Mouse (Mus musculus): ENCODE results near the gene Gcnt4. TPM values are rescaled to one million over a fixed set of nuclear protein-coding genes. Genes with fewer than 3 reads are reported as not detected.

Gene Gcnt4
- polyA plus RNA-seq, 1 experiment from 2014 or later, result 0.96 TPM

GRCm38 (mm10) chr13:96961366-96962157 is 37.1 kb downstream of the Gcnt4 start:
- H3K27ac ChIP-seq (replicated peaks), result no peak overlapping the region
- H3K4me3 ChIP-seq (ENCODE audit: low read depth, low read length), result no peak overlapping the region
- no peaks in the 10 kb centered on the region for H3K27me3 ChIP-seq (ENCODE audit: control insufficient read depth, insufficient read depth, low read length)
- WGBS, result 80% methylated on average over 9 of the region's 9 CpGs
- H3K4me1 ChIP-seq (replicated peaks; ENCODE audit: control insufficient read depth, insufficient read depth), result no peaks in the 10 kb centered on the region
- H3K36me3 ChIP-seq (ENCODE audit: control insufficient read depth, insufficient read depth, low read length), result no peaks in the 10 kb centered on the region
- H3K9me3 ChIP-seq (ENCODE audit: control insufficient read depth, low read length), result no peaks in the 10 kb centered on the region
- no peak overlapping the region for H3K4me2 ChIP-seq (replicated peaks; ENCODE audit: low read depth)
- DNase-seq (ENCODE audit: low spot score) (no peak), ATAC-seq (ENCODE audit: low FRiP score, low TSS enrichment) (no peak)
- no peak overlapping the region for H3K9ac ChIP-seq (ENCODE audit: low read length)
- no peak for TF ChIP-seq EP300 (optimal IDR thresholded peaks at IDR 0.05)
- no peak for TF ChIP-seq CTCF (IDR thresholded peaks at IDR 0.05; ENCODE audit: low read depth)

- H3K4me2 ChIP-seq (replicated peaks; ENCODE audit: low read depth), result no peak overlapping the region
- H3K9me3 ChIP-seq (ENCODE audit: control insufficient read depth, low read length), result no peaks in the 10 kb centered on the region
- 51% methylated on average over 5 of the region's 5 CpGs for WGBS
- DNase-seq (ENCODE audit: low spot score), result peak; percentile 77
- H3K4me3 ChIP-seq (ENCODE audit: low read depth, low read length), result no peak overlapping the region
- H3K27ac ChIP-seq (replicated peaks), result no peak overlapping the region
- TF ChIP-seq EP300 (optimal IDR thresholded peaks at IDR 0.05), result no peak
- no peak for TF ChIP-seq CTCF (IDR thresholded peaks at IDR 0.05; ENCODE audit: low read depth)
- ATAC-seq (ENCODE audit: low FRiP score, low TSS enrichment), result peak; percentile 99
- no peaks in the 10 kb centered on the region for H3K36me3 ChIP-seq (ENCODE audit: control insufficient read depth, insufficient read depth, low read length)
- H3K4me1 ChIP-seq (replicated peaks; ENCODE audit: control insufficient read depth, insufficient read depth), result no peaks in the 10 kb centered on the region
- H3K27me3 ChIP-seq (ENCODE audit: control insufficient read depth, insufficient read depth, low read length), result no peaks in the 10 kb centered on the region
- H3K9ac ChIP-seq (ENCODE audit: low read length), result no peak overlapping the region
Observed at GRCm38 (mm10) chr13:96962801-96963200, 38.3 kb downstream of the Gcnt4 start.

- Histone ChIP-seq H3K4me2 (replicated peaks; ENCODE audit: low read depth) (no peak overlapping the region), H3K36me3 (ENCODE audit: control insufficient read depth, insufficient read depth, low read length) (no peaks in the 10 kb centered on the region), H3K9ac (ENCODE audit: low read length) (no peak overlapping the region), H3K4me1 (replicated peaks; ENCODE audit: control insufficient read depth, insufficient read depth) (no peaks in the 10 kb centered on the region), H3K27me3 (ENCODE audit: control insufficient read depth, insufficient read depth, low read length) (no peaks in the 10 kb centered on the region), H3K27ac (replicated peaks) (no peak overlapping the region), H3K4me3 (ENCODE audit: low read depth, low read length) (no peak overlapping the region), H3K9me3 (ENCODE audit: control insufficient read depth, low read length) (no peaks in the 10 kb centered on the region)
- no peak for ATAC-seq (ENCODE audit: low FRiP score, low TSS enrichment)
- 77% methylated on average over 7 of the region's 7 CpGs for WGBS
- no peak for TF ChIP-seq EP300 (optimal IDR thresholded peaks at IDR 0.05)
- no peak for TF ChIP-seq CTCF (IDR thresholded peaks at IDR 0.05; ENCODE audit: low read depth)
- DNase-seq (ENCODE audit: low spot score), result no peak
Observed at GRCm38 (mm10) chr13:96964981-96965380, 40.5 kb downstream of the Gcnt4 start.

GRCm38 (mm10) chr13:96966210-96967089 is 42.0 kb downstream of the Gcnt4 start:
- no peaks in the 10 kb centered on the region for H3K36me3 ChIP-seq (ENCODE audit: control insufficient read depth, insufficient read depth, low read length)
- ATAC-seq (ENCODE audit: low FRiP score, low TSS enrichment), result no peak
- no peak overlapping the region for H3K4me3 ChIP-seq (ENCODE audit: low read depth, low read length)
- no peak overlapping the region for H3K9ac ChIP-seq (ENCODE audit: low read length)
- H3K9me3 ChIP-seq (ENCODE audit: control insufficient read depth, low read length), result no peaks in the 10 kb centered on the region
- H3K4me1 ChIP-seq (replicated peaks; ENCODE audit: control insufficient read depth, insufficient read depth), result no peaks in the 10 kb centered on the region
- no peak overlapping the region for H3K27ac ChIP-seq (replicated peaks)
- 0 out of 2 replicates have a peak overlapping the region, but pooled peaks have one; percentile 0 for H3K4me2 ChIP-seq (replicated peaks; ENCODE audit: low read depth)
- DNase-seq (ENCODE audit: low spot score), result no peak
- TF ChIP-seq CTCF (IDR thresholded peaks at IDR 0.05; ENCODE audit: low read depth) (no peak), EP300 (optimal IDR thresholded peaks at IDR 0.05) (no peak)
- H3K27me3 ChIP-seq (ENCODE audit: control insufficient read depth, insufficient read depth, low read length), result no peaks in the 10 kb centered on the region
- WGBS, result 70% methylated on average over 15 of the region's 15 CpGs

GRCm38 (mm10) chr13:96967091-96967490 is 42.6 kb downstream of the Gcnt4 start:
- Histone ChIP-seq H3K9me3 (ENCODE audit: control insufficient read depth, low read length) (no peaks in the 10 kb centered on the region), H3K27me3 (ENCODE audit: control insufficient read depth, insufficient read depth, low read length) (no peaks in the 10 kb centered on the region), H3K36me3 (ENCODE audit: control insufficient read depth, insufficient read depth, low read length) (no peaks in the 10 kb centered on the region), H3K4me3 (ENCODE audit: low read depth, low read length) (no peak overlapping the region), H3K9ac (ENCODE audit: low read length) (no peak overlapping the region), H3K4me2 (replicated peaks; ENCODE audit: low read depth) (0 out of 2 replicates have a peak overlapping the region, but pooled peaks have one; percentile 0), H3K4me1 (replicated peaks; ENCODE audit: control insufficient read depth, insufficient read depth) (no peaks in the 10 kb centered on the region), H3K27ac (replicated peaks) (no peak overlapping the region)
- TF ChIP-seq CTCF (IDR thresholded peaks at IDR 0.05; ENCODE audit: low read depth) (no peak), EP300 (optimal IDR thresholded peaks at IDR 0.05) (no peak)
- DNase-seq (ENCODE audit: low spot score) (no peak), ATAC-seq (ENCODE audit: low FRiP score, low TSS enrichment) (no peak)
- 57% methylated on average over 5 of the region's 5 CpGs for WGBS
